Mouse (Mus musculus) mesoderm, embryonic 11.5 days (tissue): ENCODE measurements around the gene Neurog2.
A peak's percentile ranks its signal among the peaks of the same experiment; 100 is the strongest.

Experiments used
- DNase-seq: peaks from one replicate; pipeline ENCODE4 v3.0.0-alpha.2; 2012; ENCODE audit warnings: low read depth, low spot score

The Neurog2 gene

GRCm38 (mm10) chr3:127633080-127634032 is at the start of gene Neurog2:
Gene Neurog2, plus strand, starts transcription at chr3:127633135.
- DNase-seq, result no peak

- DNase-seq, result no peak
These were observed 35.8 kb upstream of the Neurog2 start for GRCm38 (mm10) chr3:127597136-127597535.

- no peak for DNase-seq
These were observed 24.8 kb upstream of the Neurog2 start for GRCm38 (mm10) chr3:127608109-127608508.

GRCm38 (mm10) chr3:127625296-127625695 is 7.6 kb upstream of the Neurog2 start:
- DNase-seq, result peak; percentile 82

GRCm38 (mm10) chr3:127625701-127626399 is 7.1 kb upstream of the Neurog2 start:
- peak; percentile 65 for DNase-seq

GRCm38 (mm10) chr3:127626524-127626923 is 6.4 kb upstream of the Neurog2 start:
- DNase-seq, result no peak

GRCm38 (mm10) chr3:127627151-127627955 is 5.6 kb upstream of the Neurog2 start:
- no peak for DNase-seq

GRCm38 (mm10) chr3:127627956-127628310 is 5.0 kb upstream of the Neurog2 start:
- DNase-seq, result no peak

- DNase-seq, result peak; percentile 50
These were observed 4.4 kb upstream of the Neurog2 start for GRCm38 (mm10) chr3:127628311-127629184.

- no peak for DNase-seq
These were observed 2.7 kb upstream of the Neurog2 start for GRCm38 (mm10) chr3:127630190-127630589.

- DNase-seq, result no peak
These were observed 2.1 kb upstream of the Neurog2 start for GRCm38 (mm10) chr3:127630735-127631372.

- DNase-seq, result peak; percentile 28
These were observed 1.4 kb upstream of the Neurog2 start for GRCm38 (mm10) chr3:127631582-127631981.

GRCm38 (mm10) chr3:127632531-127632930 is 404 bp upstream of the Neurog2 start:
- DNase-seq, result peak; percentile 84

- peak; percentile 88 for DNase-seq
These were observed 1.4 kb downstream of the Neurog2 start for GRCm38 (mm10) chr3:127634101-127634983.

GRCm38 (mm10) chr3:127634984-127635349 is 2.0 kb downstream of the Neurog2 start:
- DNase-seq, result peak; percentile 20

GRCm38 (mm10) chr3:127639875-127640761 is 7.2 kb downstream of the Neurog2 start:
- DNase-seq, result peak; percentile 86

GRCm38 (mm10) chr3:127640762-127641700 is 8.1 kb downstream of the Neurog2 start:
- DNase-seq, result peak; percentile 36
